Mouse (Mus musculus) lung, embryonic 15.5 days (tissue): ENCODE results near the gene 1810055G02Rik. TPM values are rescaled to one million over a fixed set of nuclear protein-coding genes. Genes with fewer than 3 reads are reported as not detected.

ENCODE experiments used
- ATAC-seq: fragments of 200-750 bp; cut with Nextera tagmentation; 2 replicates; pipeline ENCODE4 v1.8.0; 2017; ENCODE audit warnings: moderate number of reproducible peaks, borderline replicate concordance; ENCODE audit not compliant: low FRiP score, low TSS enrichment; ENCODE audit errors: extremely low read depth
- H3K27ac ChIP-seq: fragments of 300-500 bp; sonication (generic); 2 replicates; pipeline ENCODE4 v1.5.1; 2015; ENCODE audit warnings: moderate library complexity, mild to moderate bottlenecking, inconsistent platforms
- H3K27me3 ChIP-seq: fragments of 300-500 bp; sonication (generic); 2 replicates; pipeline ENCODE4 v1.6.1; 2015; ENCODE audit warnings: inconsistent platforms
- H3K36me3 ChIP-seq: fragments of 300-500 bp; sonication (generic); 2 replicates; pipeline ENCODE4 v1.6.1; 2015; ENCODE audit warnings: inconsistent platforms
- H3K4me1 ChIP-seq: fragments of 300-500 bp; sonication (generic); 2 replicates; pipeline ENCODE4 v1.6.1; 2015; ENCODE audit warnings: inconsistent platforms
- H3K4me2 ChIP-seq: fragments of 300-500 bp; sonication (generic); 2 replicates; pipeline ENCODE4 v1.6.1; 2015; ENCODE audit warnings: inconsistent platforms, mild to moderate bottlenecking, moderate library complexity
- H3K4me3 ChIP-seq: fragments of 300-500 bp; sonication (generic); 2 replicates; pipeline ENCODE4 v1.5.1; 2015; ENCODE audit warnings: mild to moderate bottlenecking, inconsistent platforms
- H3K9ac ChIP-seq: fragments of 300-500 bp; sonication (generic); 2 replicates; pipeline ENCODE4 v1.6.1; 2015; ENCODE audit warnings: inconsistent platforms
- H3K9me3 ChIP-seq: fragments of 300-500 bp; sonication (generic); 2 replicates; pipeline ENCODE4 v1.6.1; 2016; ENCODE audit warnings: inconsistent platforms
- WGBS: fragments of 180-500 bp; shearing (Covaris S2); methylation state at CpG from one replicate; pipeline ENCODE4 v1.1.7; 2015; 5-methylcytosine and 5-hydroxymethylcytosine counted together
- polyA plus RNA-seq: library from polyadenylated mRNA; unstranded; fragments of >200 nt; fragmentation: Nextera tagmentation; extraction: Ambion mirVana; gene quantifications from 2 replicates; pipeline ENCODE4 v1.2.1, GENCODE M21; 2015

The 1810055G02Rik gene
- polyA plus RNA-seq, 1 experiment from 2014 or later, result 31.9 TPM

DNA sequence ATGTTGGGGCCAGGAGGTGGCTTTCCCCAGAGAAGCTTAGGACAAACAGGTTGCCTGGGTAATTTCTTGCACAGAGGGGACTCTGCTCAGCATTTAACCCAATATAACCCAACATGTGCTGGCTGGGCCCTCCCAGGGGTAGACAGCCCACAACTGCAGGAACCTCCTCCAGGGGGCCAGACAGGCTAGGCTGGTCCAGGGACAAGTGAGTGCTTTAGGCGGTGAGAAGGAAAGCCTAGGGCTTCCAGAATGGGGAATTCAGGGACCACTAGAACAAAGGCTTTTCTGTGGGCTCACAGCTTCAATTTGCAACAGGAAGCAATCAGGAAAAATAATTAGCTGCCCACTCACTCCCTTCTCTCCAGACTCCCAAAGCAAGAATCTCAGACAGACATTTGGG, 23.7 kb upstream of the 1810055G02Rik start:
- peak overlapping the region; percentile 96 for H3K4me2 ChIP-seq
- peaks cover 74% of the 10 kb centered on the region for H3K4me1 ChIP-seq
- 22% methylated on average over 1 of the region's 1 CpGs for WGBS
- H3K9me3 ChIP-seq, result no peaks in the 10 kb centered on the region
- ATAC-seq, result no peak
- H3K36me3 ChIP-seq, result no peaks in the 10 kb centered on the region
- H3K4me3 ChIP-seq, result peak overlapping the region; percentile 95
- peak overlapping the region; percentile 89 for H3K27ac ChIP-seq
- H3K27me3 ChIP-seq, result no peaks in the 10 kb centered on the region
- 0 out of 2 replicates have a peak overlapping the region, but pooled peaks have one; percentile 95 for H3K9ac ChIP-seq

DNA sequence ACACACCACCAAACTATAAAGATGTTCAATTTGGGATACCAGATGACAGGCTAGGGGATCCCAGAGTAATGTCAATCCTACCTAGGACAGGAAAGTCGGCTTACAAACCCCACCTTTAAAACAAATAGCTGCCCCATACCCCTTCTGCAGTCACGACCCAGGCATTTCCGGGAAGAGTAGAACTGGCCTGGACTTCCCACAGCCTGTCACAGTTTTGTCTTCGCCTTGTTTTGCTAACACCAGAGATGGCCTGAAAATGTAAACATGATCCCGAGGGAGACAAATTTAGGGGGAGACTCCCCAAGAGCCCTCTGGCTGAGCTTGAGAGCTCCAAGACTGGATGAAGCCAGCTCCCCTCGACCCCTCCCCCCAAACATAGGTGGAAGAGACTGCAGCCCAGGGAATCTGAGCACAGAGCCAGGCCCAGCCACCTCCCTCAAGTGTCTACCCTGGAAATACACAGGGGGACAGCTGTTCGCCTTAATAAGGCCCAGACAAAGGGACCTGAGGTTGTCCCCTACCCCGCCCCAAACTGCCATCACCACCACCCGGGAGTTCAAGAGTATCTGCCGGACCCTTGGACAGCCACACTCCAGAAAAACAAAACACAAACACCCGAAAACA, 23.0 kb upstream of the 1810055G02Rik start:
- peak overlapping the region; percentile 95 for H3K9ac ChIP-seq
- peaks cover 67% of the 10 kb centered on the region for H3K4me1 ChIP-seq
- peak overlapping the region; percentile 95 for H3K4me3 ChIP-seq
- WGBS, result 5% methylated on average over 11 of the region's 11 CpGs
- peak overlapping the region; percentile 96 for H3K4me2 ChIP-seq
- H3K27me3 ChIP-seq, result no peaks in the 10 kb centered on the region
- no peaks in the 10 kb centered on the region for H3K36me3 ChIP-seq
- H3K27ac ChIP-seq, result peak overlapping the region; percentile 89
- ATAC-seq, result no peak
- no peaks in the 10 kb centered on the region for H3K9me3 ChIP-seq

DNA sequence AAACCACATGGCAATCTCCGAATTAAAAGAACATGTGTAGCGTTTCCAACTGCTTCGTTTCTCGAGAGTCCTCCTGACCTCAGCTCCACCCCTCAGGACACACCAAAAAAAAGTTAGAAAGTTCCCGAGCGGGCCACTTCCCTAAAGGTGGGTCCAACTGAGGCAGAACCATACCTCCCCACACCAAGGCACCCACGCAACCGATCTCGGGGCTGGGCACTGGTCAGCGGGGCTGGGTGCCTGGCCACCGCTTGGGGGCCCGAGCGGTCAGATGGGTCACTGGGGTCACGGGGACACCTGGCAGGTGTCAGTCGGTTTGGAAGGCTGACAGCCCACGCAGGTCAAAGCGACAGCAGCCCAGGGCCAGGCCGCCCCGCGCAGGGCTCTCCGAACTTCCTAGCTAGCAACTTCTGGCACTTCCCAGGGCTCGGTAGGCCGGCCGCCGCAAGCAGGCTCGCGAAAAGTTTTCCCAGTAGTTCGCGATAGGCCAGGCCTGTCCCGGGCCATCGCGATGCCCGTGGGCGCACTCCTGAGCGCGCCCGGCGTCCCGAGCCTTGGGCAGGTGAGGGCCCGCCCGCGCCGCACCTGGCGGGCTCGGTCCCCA, 22.4 kb upstream of the 1810055G02Rik start:
- H3K9ac ChIP-seq, result peak overlapping the region; percentile 95
- H3K4me3 ChIP-seq, result peak overlapping the region; percentile 95
- H3K36me3 ChIP-seq, result no peaks in the 10 kb centered on the region
- no peaks in the 10 kb centered on the region for H3K27me3 ChIP-seq
- peak overlapping the region; percentile 89 for H3K27ac ChIP-seq
- peak overlapping the region; percentile 96 for H3K4me2 ChIP-seq
- H3K4me1 ChIP-seq, result peaks cover 61% of the 10 kb centered on the region
- under 1% methylated on average over 45 of the region's 45 CpGs for WGBS
- no peak; the same call in 1 of the 2 replicates for ATAC-seq
- H3K9me3 ChIP-seq, result no peaks in the 10 kb centered on the region

DNA sequence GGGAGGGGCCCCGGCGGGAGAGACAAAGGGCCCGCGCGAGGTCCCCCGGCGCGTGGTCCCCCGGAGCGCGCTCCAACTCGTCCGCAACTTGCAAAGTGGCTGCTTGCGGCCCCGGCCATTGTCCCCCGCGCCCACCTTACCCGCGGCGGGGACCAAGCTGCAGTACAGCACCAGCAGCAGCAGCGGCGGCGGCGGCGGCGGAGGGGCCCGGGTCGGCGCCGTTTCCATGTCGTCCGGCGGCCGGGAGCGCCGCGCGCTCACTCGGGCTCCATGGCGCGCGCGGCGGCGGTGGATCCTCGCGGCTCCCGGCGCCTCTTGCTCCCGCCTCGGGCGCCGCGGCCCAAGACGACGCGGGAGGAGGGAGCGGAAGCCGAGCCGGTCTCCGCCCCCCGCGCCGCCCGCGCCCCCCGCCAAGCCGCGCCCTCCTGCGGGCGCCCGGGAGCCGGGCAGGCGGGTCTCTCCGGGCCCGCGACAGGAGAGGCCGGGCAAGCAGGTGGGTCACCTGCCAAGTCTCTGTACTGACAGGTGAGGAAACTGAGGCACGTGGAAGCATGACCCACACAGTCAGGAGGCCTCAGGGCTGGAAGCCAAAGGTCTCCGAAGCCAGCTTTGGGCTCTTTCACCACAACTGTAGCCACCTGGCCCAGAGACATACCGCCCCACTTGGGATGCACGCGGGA, 21.7 kb upstream of the 1810055G02Rik start, which contains the start of gene Lrp5:
Lrp5 (minus strand) TSS at position 350 of the 680 bp plus-strand sequence.
- WGBS, result under 1% methylated on average over 54 of the region's 83 CpGs
- Histone ChIP-seq H3K4me1 (peaks cover 54% of the 10 kb centered on the region), H3K4me2 (peak within 1 kb of the TSS; percentile 96)

DNA sequence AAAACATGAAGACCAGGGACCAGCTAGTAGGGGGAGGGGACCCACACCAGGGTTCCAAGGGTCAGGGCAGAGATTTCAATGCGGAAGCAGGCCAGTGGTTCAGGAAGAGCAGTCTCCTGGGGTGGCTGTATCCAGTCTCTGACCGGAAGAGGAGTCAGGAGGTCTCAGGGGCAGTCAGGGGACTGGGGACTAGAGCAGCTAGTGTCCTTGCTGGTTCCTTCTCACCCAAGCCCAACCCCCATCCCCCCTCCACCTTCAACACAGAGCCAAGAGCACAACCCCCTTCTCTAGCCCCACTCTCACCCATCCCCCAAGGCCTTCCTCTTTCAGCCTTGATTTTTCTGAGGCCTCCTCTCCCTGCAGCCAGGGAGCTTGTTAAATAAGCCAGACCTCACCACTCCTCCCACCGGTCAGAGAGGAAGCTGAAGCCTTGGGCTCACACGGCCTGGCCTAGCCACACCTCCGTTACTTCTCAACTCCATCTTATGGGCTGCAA, 20.4 kb upstream of the 1810055G02Rik start:
- Histone ChIP-seq H3K4me2 (no peak overlapping the region), H3K9ac (no peak overlapping the region), H3K27me3 (no peaks in the 10 kb centered on the region), H3K4me3 (no peak overlapping the region), H3K36me3 (no peaks in the 10 kb centered on the region), H3K9me3 (no peaks in the 10 kb centered on the region), H3K4me1 (peaks cover 41% of the 10 kb centered on the region), H3K27ac (0 out of 2 replicates have a peak overlapping the region, but pooled peaks have one; percentile 3)
- 26% methylated on average over 5 of the region's 5 CpGs for WGBS
- no peak; the same call in 1 of the 2 replicates for ATAC-seq

More for the DNA sequence above, 21.7 kb upstream of the 1810055G02Rik start, which contains the start of gene Lrp5:
- H3K9ac ChIP-seq, result peak within 1 kb of the TSS; percentile 95
- H3K4me3 ChIP-seq, result peak within 1 kb of the TSS; percentile 95
- no peaks in the 10 kb centered on the region for H3K36me3 ChIP-seq
- H3K27ac ChIP-seq, result peak within 1 kb of the TSS; percentile 89
- H3K9me3 ChIP-seq, result no peaks in the 10 kb centered on the region
- H3K27me3 ChIP-seq, result no peaks in the 10 kb centered on the region
- ATAC-seq, result peak; percentile 40

DNA sequence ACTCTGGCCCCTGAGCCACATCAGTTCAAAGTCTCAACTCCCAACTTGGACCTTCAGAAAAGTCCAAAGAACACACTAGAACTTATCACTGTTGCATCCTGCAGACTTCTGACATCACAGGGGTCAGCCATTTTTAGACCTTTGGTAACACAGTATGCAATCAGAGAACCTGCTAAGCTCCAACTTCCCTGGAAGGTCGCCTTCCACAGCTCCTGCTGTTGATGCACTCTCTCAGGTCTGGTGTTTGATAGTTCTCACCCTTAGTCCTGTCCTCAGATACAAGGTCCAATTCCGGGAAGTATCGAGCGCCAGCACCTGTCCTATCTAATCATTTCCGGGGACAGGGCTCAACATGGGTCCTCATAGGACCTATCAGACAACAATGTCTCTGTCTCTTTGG, 16.8 kb upstream of the 1810055G02Rik start:
- WGBS, result 82% methylated on average over 5 of the region's 5 CpGs
- H3K9me3 ChIP-seq, result no peaks in the 10 kb centered on the region
- H3K4me1 ChIP-seq, result peaks cover 17% of the 10 kb centered on the region
- no peak overlapping the region for H3K27ac ChIP-seq
- H3K4me2 ChIP-seq, result no peak overlapping the region
- no peaks in the 10 kb centered on the region for H3K36me3 ChIP-seq
- no peak overlapping the region for H3K9ac ChIP-seq
- no peak for ATAC-seq
- H3K27me3 ChIP-seq, result no peaks in the 10 kb centered on the region
- no peak overlapping the region for H3K4me3 ChIP-seq

DNA sequence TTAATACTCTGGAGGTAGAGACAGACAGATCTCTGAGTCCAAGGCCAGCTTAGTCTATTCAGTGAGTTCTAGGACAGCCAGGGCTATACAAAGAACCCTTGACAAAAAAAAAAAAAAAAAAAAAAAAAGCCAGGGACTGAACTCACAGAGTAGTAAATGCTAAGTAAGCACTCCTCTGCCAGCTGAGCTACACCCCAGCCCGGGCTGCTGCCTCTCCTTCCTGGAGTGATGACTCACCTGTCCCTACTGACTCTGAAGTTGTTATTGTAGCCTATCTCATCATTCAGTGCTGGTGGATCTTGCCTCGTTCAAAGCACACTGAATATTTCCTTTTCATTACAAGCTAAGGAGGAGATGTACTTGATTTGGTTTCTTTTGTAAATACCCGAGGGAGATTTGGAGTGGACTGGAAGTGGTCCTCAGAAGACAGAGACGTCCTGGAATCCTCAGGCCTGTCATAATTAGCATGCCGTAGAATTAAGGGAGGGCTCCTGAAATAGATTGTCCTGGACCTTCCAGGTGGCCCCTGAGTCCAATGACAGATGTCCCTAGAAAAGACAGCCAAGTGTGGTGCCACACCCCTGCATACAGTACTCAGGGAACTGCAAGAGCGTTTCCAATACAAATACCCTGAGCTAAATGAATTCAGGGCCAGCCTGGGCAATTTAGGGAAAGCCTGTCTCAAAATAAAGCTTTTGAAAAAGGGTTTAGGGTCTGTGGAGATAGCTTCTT, 15.5 kb upstream of the 1810055G02Rik start:
- H3K9ac ChIP-seq, result no peak overlapping the region
- no peaks in the 10 kb centered on the region for H3K9me3 ChIP-seq
- H3K4me1 ChIP-seq, result peaks cover 5% of the 10 kb centered on the region
- H3K27me3 ChIP-seq, result no peaks in the 10 kb centered on the region
- no peaks in the 10 kb centered on the region for H3K36me3 ChIP-seq
- 36% methylated on average over 6 of the region's 6 CpGs for WGBS
- H3K4me2 ChIP-seq, result no peak overlapping the region
- no peak for ATAC-seq
- H3K27ac ChIP-seq, result no peak overlapping the region
- H3K4me3 ChIP-seq, result no peak overlapping the region

DNA sequence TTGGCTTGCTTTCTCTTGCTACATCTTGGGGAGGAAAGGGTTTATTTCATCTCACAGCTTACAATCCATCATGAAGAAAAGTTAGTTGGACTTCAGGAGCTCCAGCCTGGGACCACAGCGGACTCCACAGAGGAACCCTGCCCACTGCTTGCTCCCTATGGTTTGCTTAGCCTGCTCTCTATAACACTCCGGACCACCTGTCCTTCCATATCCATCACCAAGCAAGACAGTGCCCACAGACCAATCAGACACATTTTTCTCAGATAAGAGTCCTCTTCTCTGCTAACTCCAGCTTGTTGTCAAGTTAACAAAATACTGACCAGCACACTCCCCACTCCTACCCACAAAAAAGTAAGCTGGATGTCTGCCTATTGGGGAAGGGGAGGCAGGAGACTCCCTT, 13.6 kb upstream of the 1810055G02Rik start:
- H3K4me1 ChIP-seq, result no peaks in the 10 kb centered on the region
- no peak for ATAC-seq
- H3K9me3 ChIP-seq, result no peaks in the 10 kb centered on the region
- H3K4me2 ChIP-seq, result no peak overlapping the region
- no peaks in the 10 kb centered on the region for H3K36me3 ChIP-seq
- no peak overlapping the region for H3K4me3 ChIP-seq
- 62% methylated on average over 2 of the region's 2 CpGs for WGBS
- no peaks in the 10 kb centered on the region for H3K27me3 ChIP-seq
- no peak overlapping the region for H3K9ac ChIP-seq
- no peak overlapping the region for H3K27ac ChIP-seq

DNA sequence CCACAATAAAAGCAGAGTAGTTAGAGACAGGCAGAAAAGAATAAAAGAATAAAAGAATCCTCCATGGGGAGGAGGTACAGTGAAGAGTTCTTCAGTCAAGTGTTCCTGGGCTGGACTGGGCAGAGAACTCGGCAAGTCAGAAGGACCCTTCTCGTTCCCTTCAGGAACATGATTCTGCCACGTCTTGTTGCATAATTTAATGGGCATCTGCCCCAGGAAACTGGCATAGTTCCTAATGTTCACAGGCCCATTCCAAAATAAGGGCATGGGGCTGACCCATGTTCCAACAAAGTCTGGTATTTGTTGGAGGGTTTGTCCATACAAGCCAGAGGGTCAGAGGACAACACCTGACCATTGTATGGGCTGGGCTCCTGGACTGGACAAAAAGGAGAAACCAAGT, 13.1 kb upstream of the 1810055G02Rik start:
- WGBS, result 60% methylated on average over 3 of the region's 3 CpGs
- no peaks in the 10 kb centered on the region for H3K36me3 ChIP-seq
- no peak overlapping the region for H3K9ac ChIP-seq
- H3K4me2 ChIP-seq, result no peak overlapping the region
- no peak for ATAC-seq
- no peak overlapping the region for H3K27ac ChIP-seq
- H3K4me1 ChIP-seq, result no peaks in the 10 kb centered on the region
- H3K4me3 ChIP-seq, result no peak overlapping the region
- no peaks in the 10 kb centered on the region for H3K9me3 ChIP-seq
- no peaks in the 10 kb centered on the region for H3K27me3 ChIP-seq

DNA sequence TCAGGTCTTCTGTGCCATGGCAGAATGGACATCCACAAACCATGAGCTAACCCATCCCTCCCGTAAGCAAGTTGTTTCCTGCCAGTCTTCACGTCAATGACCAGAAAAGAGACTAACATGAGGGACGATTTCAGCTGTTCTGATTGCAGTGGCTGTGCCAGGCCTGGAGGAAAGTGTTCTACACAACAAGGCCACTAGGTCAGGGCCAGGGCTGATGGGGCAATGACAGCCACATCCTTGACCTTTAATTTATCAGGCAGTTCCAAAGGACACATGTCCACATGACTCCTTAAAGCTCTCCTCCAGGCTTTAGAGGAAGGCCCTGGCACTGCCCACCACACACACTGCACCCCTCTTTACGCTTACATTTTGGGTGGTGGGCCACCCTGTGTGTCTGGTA, 12.6 kb upstream of the 1810055G02Rik start:
- no peaks in the 10 kb centered on the region for H3K27me3 ChIP-seq
- no peak for ATAC-seq
- H3K4me2 ChIP-seq, result no peak overlapping the region
- no peak overlapping the region for H3K27ac ChIP-seq
- H3K36me3 ChIP-seq, result no peaks in the 10 kb centered on the region
- H3K4me3 ChIP-seq, result no peak overlapping the region
- WGBS, result 79% methylated on average over 4 of the region's 4 CpGs
- no peaks in the 10 kb centered on the region for H3K9me3 ChIP-seq
- H3K4me1 ChIP-seq, result no peaks in the 10 kb centered on the region
- no peak overlapping the region for H3K9ac ChIP-seq

DNA sequence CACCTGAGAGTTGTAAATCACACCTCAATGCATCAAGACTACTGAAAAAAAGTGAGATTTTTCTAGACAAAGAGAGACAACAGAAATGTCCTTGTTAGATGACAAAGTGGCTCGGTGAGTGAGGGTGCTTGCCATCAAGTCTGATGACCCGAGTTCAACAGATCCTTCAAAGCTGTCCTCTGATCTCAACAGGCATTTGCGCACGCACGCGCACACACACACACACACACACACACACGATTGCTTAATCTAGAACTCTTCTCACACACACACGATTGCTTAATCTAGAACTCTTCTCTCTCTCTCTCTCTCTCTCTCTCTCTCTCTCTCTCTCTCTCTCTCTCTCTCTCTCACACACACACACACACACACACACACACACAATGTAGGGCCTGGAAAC, 12.1 kb upstream of the 1810055G02Rik start:
- Histone ChIP-seq H3K4me3 (no peak overlapping the region), H3K27ac (no peak overlapping the region), H3K9me3 (no peaks in the 10 kb centered on the region), H3K4me1 (no peaks in the 10 kb centered on the region), H3K9ac (no peak overlapping the region), H3K36me3 (no peaks in the 10 kb centered on the region), H3K4me2 (no peak overlapping the region), H3K27me3 (no peaks in the 10 kb centered on the region)
- ATAC-seq, result no peak
- WGBS, result 73% methylated on average over 8 of the region's 8 CpGs
